Mouse (Mus musculus): ENCODE data around the gene Gfod1.

Gene Gfod1

GRCm38 (mm10) chr13:43171020-43171710, 132.8 kb downstream of the Gfod1 start, which contains the start of gene Tbc1d7:
Gene Tbc1d7 (minus strand): TSS chr13:43171501.
- DNase-seq (ENCODE audit: extremely low read depth, low read depth), result peak; percentile 80

- DNase-seq (ENCODE audit: extremely low read depth, low read depth), result no peak
These were observed 136.3 kb downstream of the Gfod1 start for GRCm38 (mm10) chr13:43167721-43168120.

- no peak for DNase-seq (ENCODE audit: extremely low read depth, low read depth)
These were observed 144.5 kb downstream of the Gfod1 start for GRCm38 (mm10) chr13:43159429-43159828.

GRCm38 (mm10) chr13:43158281-43158680, 145.7 kb downstream of the Gfod1 start:
- no peak for DNase-seq (ENCODE audit: extremely low read depth, low read depth)

GRCm38 (mm10) chr13:43157370-43157769, 146.6 kb downstream of the Gfod1 start:
- DNase-seq (ENCODE audit: extremely low read depth, low read depth), result no peak

GRCm38 (mm10) chr13:43152005-43152520, 151.9 kb downstream of the Gfod1 start:
- DNase-seq (ENCODE audit: extremely low read depth, low read depth), result no peak

- no peak for DNase-seq (ENCODE audit: extremely low read depth, low read depth)
These were observed 154.3 kb downstream of the Gfod1 start for GRCm38 (mm10) chr13:43149661-43150060.

- DNase-seq (ENCODE audit: extremely low read depth, low read depth), result no peak
These were observed 155.3 kb downstream of the Gfod1 start for GRCm38 (mm10) chr13:43148692-43149091.

- DNase-seq (ENCODE audit: extremely low read depth, low read depth), result no peak
These were observed 157.3 kb downstream of the Gfod1 start for GRCm38 (mm10) chr13:43146515-43147258.
